Mouse (Mus musculus): ENCODE results near the gene Nrcam.

DNA sequence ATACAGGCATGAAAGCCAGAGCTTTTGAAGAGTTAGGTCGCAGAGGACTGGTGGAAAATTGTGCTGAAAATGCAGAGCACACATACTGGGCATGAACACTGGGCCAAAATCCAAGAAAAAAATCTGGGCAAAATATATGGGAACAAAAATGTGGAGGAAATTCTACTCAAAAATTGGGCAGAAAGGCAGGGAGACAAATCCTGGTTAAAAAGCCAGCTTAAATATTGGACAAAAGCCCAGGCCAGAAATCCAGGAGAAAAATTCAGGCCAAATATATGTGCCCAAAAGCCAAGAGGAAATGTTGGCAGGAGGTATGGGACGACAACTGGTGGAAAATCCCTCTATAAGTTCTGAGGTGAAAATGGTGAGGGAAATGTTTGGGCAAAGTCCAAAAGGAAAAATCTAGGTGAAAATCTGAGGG lies 288.3 kb downstream of the Nrcam start:
- TF ChIP-seq POLR2A (IDR thresholded peaks at IDR 0.05; ENCODE audit: borderline replicate concordance, control insufficient read depth, low read depth, low read length) (no peak), CTCF (IDR thresholded peaks at IDR 0.05; ENCODE audit: control insufficient read depth, insufficient read depth, low read length) (no peak)

All from bone marrow, adult 2 months (tissue).